Mouse (Mus musculus): ENCODE data around the gene Hoxa3. TPM values are rescaled to one million over a fixed set of nuclear protein-coding genes. Genes with fewer than 3 reads are reported as not detected.

The Hoxa3 gene
- polyA plus RNA-seq, 1 experiment from 2014 or later = 1.2 TPM

DNA sequence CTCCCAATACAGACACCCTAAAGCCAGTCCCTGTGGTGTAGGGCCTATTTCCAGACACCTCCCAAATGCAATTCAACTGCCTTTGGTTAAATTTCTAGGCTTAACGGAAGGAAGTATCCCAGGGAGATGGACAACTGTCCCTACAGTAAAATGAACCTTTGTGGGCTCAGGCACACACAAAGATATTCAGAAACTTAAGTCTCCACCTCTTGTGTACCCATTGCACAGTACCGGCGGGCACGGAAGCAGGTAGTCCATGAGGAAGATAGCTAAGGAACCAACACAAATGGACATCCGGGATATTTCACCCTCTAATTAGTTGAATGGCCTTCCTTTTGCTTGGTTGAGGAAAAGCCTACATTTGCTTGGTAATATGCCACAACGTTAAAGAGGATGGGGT, 36.7 kb downstream of the Hoxa3 start:
- whole genome bisulfite sequencing = 3% methylated on average over 6 of the region's 6 CpGs
- peak overlapping the region; percentile 79 for H3K9ac ChIP-seq
- no peak for ATAC-seq (ENCODE audit: extremely low read depth, insufficient number of reproducible peaks, low FRiP score, low TSS enrichment)

GRCm38 (mm10) chr6:52175864-52176263, 37.3 kb downstream of the Hoxa3 start:
- Histone ChIP-seq H3K4me3 (peak overlapping the region; percentile 52), H3K36me3 (no peaks in the 10 kb centered on the region), H3K9me3 (no peaks in the 10 kb centered on the region), H3K27ac (replicated peaks) (peak overlapping the region; percentile 86), H3K4me2 (peak overlapping the region; percentile 50), H3K9ac (peak overlapping the region; percentile 79), H3K4me1 (peaks cover 10% of the 10 kb centered on the region), H3K27me3 (replicated peaks) (peaks cover 99% of the 10 kb centered on the region)
- 3% methylated on average over 25 of the region's 35 CpGs for WGBS
- no peak for ATAC-seq (ENCODE audit: extremely low read depth, insufficient number of reproducible peaks, low FRiP score, low TSS enrichment)

More for the DNA sequence above, 36.7 kb downstream of the Hoxa3 start:
- Histone ChIP-seq H3K4me2 (peak overlapping the region; percentile 50), H3K27ac (replicated peaks) (peak overlapping the region; percentile 86), H3K36me3 (no peaks in the 10 kb centered on the region), H3K27me3 (replicated peaks) (peaks cover 99% of the 10 kb centered on the region), H3K4me3 (peak overlapping the region; percentile 52), H3K4me1 (peaks cover 7% of the 10 kb centered on the region), H3K9me3 (no peaks in the 10 kb centered on the region)

DNA sequence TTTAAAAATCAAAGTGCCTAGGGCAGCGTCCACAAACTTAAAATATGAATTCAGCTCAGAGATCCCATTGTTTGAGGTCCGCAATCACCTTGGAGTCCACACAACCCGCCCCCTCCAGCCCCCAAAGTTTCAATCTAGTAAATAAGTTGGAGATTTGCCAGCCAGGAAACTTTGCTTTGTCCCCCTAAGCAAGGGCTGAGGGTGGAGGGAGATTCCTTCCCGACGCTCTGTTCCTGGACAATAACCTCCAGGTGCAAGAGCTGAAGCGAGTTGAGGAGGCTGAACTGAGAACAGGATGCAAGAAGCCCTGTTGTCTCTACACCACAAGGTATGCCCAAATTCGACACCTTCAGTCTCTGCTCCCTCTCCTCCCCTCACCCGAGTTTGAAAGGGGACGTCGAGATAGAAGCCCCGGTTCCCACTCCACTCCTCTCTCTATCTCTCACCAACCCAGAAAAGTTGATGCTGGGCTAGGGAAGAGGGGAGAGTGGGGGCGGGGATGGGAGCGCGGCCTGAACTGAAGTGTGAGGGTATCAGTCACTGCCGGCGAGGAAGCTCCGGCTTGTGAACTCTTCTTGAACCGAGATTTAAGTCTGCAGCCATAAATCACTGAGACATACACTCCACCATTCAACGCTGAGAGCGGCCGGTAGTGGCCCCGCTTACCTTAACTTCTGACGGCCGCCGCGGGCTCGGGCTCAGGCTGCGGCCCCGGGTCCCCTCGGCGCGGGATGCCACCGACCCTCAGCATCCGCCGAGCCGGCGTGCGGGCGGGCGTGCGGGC, 38.0 kb downstream of the Hoxa3 start:
- Histone ChIP-seq H3K4me1 (peaks cover 18% of the 10 kb centered on the region), H3K9ac (peak overlapping the region; percentile 79), H3K27me3 (replicated peaks) (peaks cover 99% of the 10 kb centered on the region), H3K4me2 (peak overlapping the region; percentile 50), H3K27ac (replicated peaks) (peak overlapping the region; percentile 86), H3K36me3 (no peaks in the 10 kb centered on the region), H3K9me3 (no peaks in the 10 kb centered on the region), H3K4me3 (peak overlapping the region; percentile 52)
- under 1% methylated on average over 41 of the region's 41 CpGs for WGBS
- ATAC-seq (ENCODE audit: extremely low read depth, insufficient number of reproducible peaks, low FRiP score, low TSS enrichment) = peak; percentile 25; the same call in 1 of the 2 replicates

DNA sequence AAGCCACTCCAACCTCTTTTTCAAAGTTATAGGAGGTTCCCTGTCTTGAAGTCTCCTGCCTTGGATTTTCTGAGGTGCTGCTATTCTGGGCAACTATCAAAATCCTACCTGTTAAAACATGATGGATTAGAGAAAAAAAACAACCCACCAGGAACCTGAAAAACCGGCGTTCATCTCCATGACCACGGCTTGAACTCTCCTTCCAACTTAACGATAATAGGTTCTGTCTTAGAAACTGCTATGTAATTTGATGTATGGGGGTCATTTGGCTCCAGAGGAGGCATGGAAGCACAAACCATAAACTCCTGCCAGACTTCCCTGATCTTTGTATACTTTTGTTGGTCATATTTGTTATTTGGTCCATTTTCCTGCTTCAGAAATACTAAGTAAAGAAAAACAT, 39.5 kb downstream of the Hoxa3 start:
- Histone ChIP-seq H3K4me2 (peak overlapping the region; percentile 62), H3K27me3 (replicated peaks) (peaks cover 98% of the 10 kb centered on the region), H3K36me3 (no peaks in the 10 kb centered on the region), H3K27ac (replicated peaks) (peak overlapping the region; percentile 78; the same call in 1 of the 2 replicates), H3K9ac (0 out of 2 replicates have a peak overlapping the region, but pooled peaks have one; percentile 40), H3K4me1 (peaks cover 19% of the 10 kb centered on the region), H3K9me3 (no peaks in the 10 kb centered on the region), H3K4me3 (peak overlapping the region; percentile 40)
- no peak for ATAC-seq (ENCODE audit: extremely low read depth, insufficient number of reproducible peaks, low FRiP score, low TSS enrichment)
- WGBS = 7% methylated on average over 4 of the region's 4 CpGs

GRCm38 (mm10) chr6:52172501-52172900, 40.6 kb downstream of the Hoxa3 start:
- H3K27me3 ChIP-seq (replicated peaks) = peaks cover 98% of the 10 kb centered on the region
- H3K4me1 ChIP-seq = peaks cover 21% of the 10 kb centered on the region
- H3K4me3 ChIP-seq = peak overlapping the region; percentile 40
- 2% methylated on average over 35 of the region's 35 CpGs for WGBS
- no peaks in the 10 kb centered on the region for H3K9me3 ChIP-seq
- no peak for ATAC-seq (ENCODE audit: extremely low read depth, insufficient number of reproducible peaks, low FRiP score, low TSS enrichment)
- H3K4me2 ChIP-seq = peak overlapping the region; percentile 62
- H3K27ac ChIP-seq (replicated peaks) = peak overlapping the region; percentile 78
- no peaks in the 10 kb centered on the region for H3K36me3 ChIP-seq
- H3K9ac ChIP-seq = peak overlapping the region; percentile 47; the same call in 1 of the 2 replicates

DNA sequence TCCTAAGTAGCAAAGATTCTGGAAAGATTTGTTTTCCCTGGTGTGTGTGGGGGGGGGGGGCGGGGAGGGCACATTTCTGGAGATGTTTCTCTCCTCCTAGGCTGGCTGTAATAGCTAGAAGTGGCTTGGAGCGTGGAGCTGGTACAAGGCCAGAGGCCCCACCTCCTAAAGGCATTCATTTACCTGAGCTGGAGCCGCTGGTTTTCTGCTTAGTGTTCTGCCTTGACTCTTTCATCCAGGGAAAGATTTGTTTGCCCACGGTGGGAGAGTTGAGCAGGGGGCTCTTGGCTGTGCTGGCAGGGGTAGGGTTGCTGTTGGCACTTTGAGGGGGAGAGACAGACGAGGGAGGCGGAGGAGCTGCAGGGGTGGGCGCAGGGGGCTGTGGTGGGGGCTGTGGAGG, 41.2 kb downstream of the Hoxa3 start:
- Histone ChIP-seq H3K36me3 (no peaks in the 10 kb centered on the region), H3K4me2 (peak overlapping the region; percentile 62), H3K4me3 (peak overlapping the region; percentile 40), H3K4me1 (peaks cover 21% of the 10 kb centered on the region), H3K9ac (peak overlapping the region; percentile 47; the same call in 1 of the 2 replicates), H3K9me3 (no peaks in the 10 kb centered on the region), H3K27me3 (replicated peaks) (peaks cover 98% of the 10 kb centered on the region), H3K27ac (replicated peaks) (peak overlapping the region; percentile 69)
- 17% methylated on average over 7 of the region's 7 CpGs for WGBS
- ATAC-seq (ENCODE audit: extremely low read depth, insufficient number of reproducible peaks, low FRiP score, low TSS enrichment) = no peak

- 7% methylated on average over 4 of the region's 4 CpGs for WGBS
- Histone ChIP-seq H3K9me3 (no peaks in the 10 kb centered on the region), H3K36me3 (no peaks in the 10 kb centered on the region), H3K4me3 (no peak overlapping the region), H3K4me2 (0 out of 2 replicates have a peak overlapping the region, but pooled peaks have one; percentile 4), H3K9ac (no peak overlapping the region), H3K27ac (replicated peaks) (peak overlapping the region; percentile 74), H3K4me1 (peaks cover 21% of the 10 kb centered on the region), H3K27me3 (replicated peaks) (peaks cover 98% of the 10 kb centered on the region)
- no peak for ATAC-seq (ENCODE audit: extremely low read depth, insufficient number of reproducible peaks, low FRiP score, low TSS enrichment)
These were observed 41.8 kb downstream of the Hoxa3 start for GRCm38 (mm10) chr6:52171331-52171730.

GRCm38 (mm10) chr6:52170898-52171223, 42.3 kb downstream of the Hoxa3 start:
- peak overlapping the region; percentile 59 for H3K9ac ChIP-seq
- ATAC-seq (ENCODE audit: extremely low read depth, insufficient number of reproducible peaks, low FRiP score, low TSS enrichment) = no peak
- H3K4me2 ChIP-seq = peak overlapping the region; percentile 44

DNA sequence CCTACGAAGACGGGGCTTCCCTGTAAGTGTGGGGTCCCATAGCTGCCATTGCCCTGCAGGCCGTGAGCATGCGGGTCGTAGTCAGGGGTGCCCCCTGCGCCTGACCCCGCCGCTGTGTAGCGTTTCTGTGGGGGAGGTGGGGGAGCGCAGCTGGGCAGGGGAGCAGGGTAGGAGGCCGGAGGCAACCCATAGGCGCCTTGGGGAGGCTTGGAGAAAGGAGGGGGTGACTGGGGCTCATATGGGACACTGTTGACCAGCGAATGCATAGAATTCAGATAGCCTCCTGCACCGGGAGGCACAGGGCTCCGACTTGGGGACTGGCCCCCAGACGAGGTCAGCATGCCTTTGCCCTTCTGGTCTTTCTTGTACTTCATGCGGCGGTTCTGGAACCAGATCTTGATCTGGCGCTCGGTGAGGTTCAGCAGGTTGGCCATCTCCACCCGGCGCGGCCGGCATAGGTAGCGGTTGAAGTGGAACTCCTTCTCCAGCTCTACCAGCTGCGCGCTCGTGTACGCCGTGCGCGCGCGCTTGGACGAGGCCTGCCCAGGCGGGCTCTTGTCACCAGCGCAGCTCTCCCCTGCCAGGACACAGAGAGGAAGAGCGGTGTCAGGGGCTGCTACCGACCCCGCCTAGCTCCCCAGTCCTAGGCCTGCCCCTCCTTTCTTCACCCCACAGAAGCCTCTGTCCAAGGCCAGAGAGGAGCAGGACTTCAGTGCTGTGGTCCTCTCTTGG, 42.8 kb downstream of the Hoxa3 start:
- no peaks in the 10 kb centered on the region for H3K36me3 ChIP-seq
- H3K27me3 ChIP-seq (replicated peaks) = peaks cover 98% of the 10 kb centered on the region
- peaks cover 21% of the 10 kb centered on the region for H3K4me1 ChIP-seq
- WGBS = 5% methylated on average over 40 of the region's 40 CpGs
- H3K27ac ChIP-seq (replicated peaks) = peak overlapping the region; percentile 74
- H3K4me3 ChIP-seq = peak overlapping the region; percentile 25
- no peaks in the 10 kb centered on the region for H3K9me3 ChIP-seq
- peak; percentile 5; the same call in 1 of the 2 replicates for ATAC-seq (ENCODE audit: extremely low read depth, insufficient number of reproducible peaks, low FRiP score, low TSS enrichment)
- H3K4me2 ChIP-seq = peak overlapping the region; percentile 44
- peak overlapping the region; percentile 59 for H3K9ac ChIP-seq

More at GRCm38 (mm10) chr6:52170898-52171223, 42.3 kb downstream of the Hoxa3 start:
- no peaks in the 10 kb centered on the region for H3K36me3 ChIP-seq
- H3K27me3 ChIP-seq (replicated peaks) = peaks cover 98% of the 10 kb centered on the region
- 8% methylated on average over 5 of the region's 5 CpGs for WGBS
- H3K4me3 ChIP-seq = peak overlapping the region; percentile 25
- H3K9me3 ChIP-seq = no peaks in the 10 kb centered on the region
- H3K4me1 ChIP-seq = peaks cover 21% of the 10 kb centered on the region
- H3K27ac ChIP-seq (replicated peaks) = peak overlapping the region; percentile 74

DNA sequence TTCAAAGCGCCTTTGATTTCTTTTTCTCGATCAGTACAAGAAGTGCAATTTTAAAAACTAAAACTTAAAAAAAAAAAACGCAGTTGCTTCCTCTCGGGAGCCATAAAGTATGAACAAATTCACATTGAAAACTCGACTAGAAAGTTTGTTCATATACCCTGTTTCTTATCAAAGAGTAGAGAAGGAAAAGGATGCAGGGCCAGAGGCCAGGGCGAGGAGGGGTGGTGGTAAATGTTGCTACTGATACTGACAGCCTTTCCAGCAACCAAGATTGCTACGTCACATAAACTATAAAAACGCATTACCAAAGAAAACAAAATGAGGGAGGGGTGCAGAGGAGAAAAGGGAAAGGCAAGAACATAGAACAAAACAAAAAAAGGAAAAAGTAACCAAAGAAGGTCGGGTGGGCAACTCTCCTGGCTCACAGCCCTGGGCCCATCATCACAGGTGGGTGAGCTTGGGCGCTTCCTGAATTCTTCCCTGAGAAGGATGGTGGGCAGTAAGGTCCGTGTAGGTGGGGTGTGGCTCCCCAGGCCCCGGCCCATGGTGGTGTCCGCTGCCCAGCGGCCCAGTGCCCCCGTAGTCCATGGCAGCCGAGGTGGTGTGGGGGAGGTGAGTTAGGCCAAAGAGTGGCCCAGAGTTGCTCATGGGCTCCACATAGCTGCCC, 43.5 kb downstream of the Hoxa3 start:
- H3K4me3 ChIP-seq = peak overlapping the region; percentile 25; the same call in 1 of the 2 replicates
- peaks cover 21% of the 10 kb centered on the region for H3K4me1 ChIP-seq
- H3K9me3 ChIP-seq = no peaks in the 10 kb centered on the region
- WGBS = 11% methylated on average over 16 of the region's 16 CpGs
- peaks cover 98% of the 10 kb centered on the region for H3K27me3 ChIP-seq (replicated peaks)
- peak overlapping the region; percentile 74 for H3K27ac ChIP-seq (replicated peaks)
- ATAC-seq (ENCODE audit: extremely low read depth, insufficient number of reproducible peaks, low FRiP score, low TSS enrichment) = no peak
- H3K9ac ChIP-seq = peak overlapping the region; percentile 59
- peak overlapping the region; percentile 59 for H3K4me2 ChIP-seq
- no peaks in the 10 kb centered on the region for H3K36me3 ChIP-seq

Measured in heart, embryonic 13.5 days (tissue).